Mouse (Mus musculus) kidney, adult 2 months (tissue): ENCODE results near the gene Ogdhl. TPM values are rescaled to one million over a fixed set of nuclear protein-coding genes. Genes with fewer than 3 reads are reported as not detected.

Source experiments
- DNase-seq: peaks from one replicate; pipeline ENCODE4 v3.0.0; 2021
- H3K27ac ChIP-seq: fragments of 200-500 bp; 2 replicates; pipeline ENCODE4 v1.5.1; 2012; ENCODE audit warnings: low read depth, low read length, control low read depth, inconsistent platforms; ENCODE audit not compliant: insufficient read depth
- H3K27me3 ChIP-seq: fragments of 200-500 bp; replicated peaks from 2 replicates; pipeline ENCODE4 v1.6.1; 2012; ENCODE audit warnings: mild to moderate bottlenecking, moderate library complexity, low read length, inconsistent platforms; ENCODE audit not compliant: control insufficient read depth, insufficient read depth
- H3K36me3 ChIP-seq: fragments of 200-500 bp; 2 replicates; pipeline ENCODE4 v1.6.1; 2012; ENCODE audit warnings: mild to moderate bottlenecking, moderate library complexity, low read length, inconsistent platforms; ENCODE audit not compliant: control insufficient read depth, insufficient read depth
- H3K4me1 ChIP-seq: fragments of 200-500 bp; 2 replicates; pipeline ENCODE4 v1.6.1; 2011; ENCODE audit warnings: low read length; ENCODE audit not compliant: control insufficient read depth, insufficient read depth
- H3K4me3 ChIP-seq: fragments of 200-500 bp; 2 replicates; pipeline ENCODE4 v1.5.1; 2011; ENCODE audit warnings: mild to moderate bottlenecking, low read depth, low read length, control low read depth; ENCODE audit not compliant: insufficient read depth
- CTCF ChIP-seq: fragments of 200-500 bp; conservative IDR thresholded peaks from 2 replicates; pipeline ENCODE4 v1.5.1; 2011; ENCODE audit warnings: low read depth, mild to moderate bottlenecking, control low read depth, low read length, moderate library complexity, mixed read lengths; ENCODE audit not compliant: insufficient read depth, insufficient read length
- POLR2A ChIP-seq: fragments of 200-500 bp; IDR thresholded peaks from one replicate; pipeline ENCODE4 v1.6.1; 2011; ENCODE audit warnings: low read depth, low read length, control low read depth
- WGBS: fragments of 180-500 bp; shearing (Covaris S2); methylation state at CpG from one replicate; pipeline ENCODE4 v1.1.7; 2018; 5-methylcytosine and 5-hydroxymethylcytosine counted together
- polyA plus RNA-seq: library from polyadenylated mRNA; depleted of rRNA; stranded (reverse); fragments of >200 nt; gene quantifications from 2 replicates; pipeline ENCODE4 v1.2.3, GENCODE M21; 2012

Ogdhl gene
- polyA plus RNA-seq, 1 experiment: 10.8 TPM

GRCm38 (mm10) chr14:32323221-32323620 is 1.4 kb downstream of the Ogdhl start:
- TF ChIP-seq CTCF (no peak), POLR2A (no peak)
- Histone ChIP-seq H3K27ac (no peak overlapping the region), H3K36me3 (no peaks in the 10 kb centered on the region), H3K27me3 (no peaks in the 10 kb centered on the region), H3K4me1 (no peaks in the 10 kb centered on the region), H3K4me3 (no peak overlapping the region)
- WGBS: 92% methylated on average over 5 of the region's 5 CpGs
- DNase-seq: no peak

DNA sequence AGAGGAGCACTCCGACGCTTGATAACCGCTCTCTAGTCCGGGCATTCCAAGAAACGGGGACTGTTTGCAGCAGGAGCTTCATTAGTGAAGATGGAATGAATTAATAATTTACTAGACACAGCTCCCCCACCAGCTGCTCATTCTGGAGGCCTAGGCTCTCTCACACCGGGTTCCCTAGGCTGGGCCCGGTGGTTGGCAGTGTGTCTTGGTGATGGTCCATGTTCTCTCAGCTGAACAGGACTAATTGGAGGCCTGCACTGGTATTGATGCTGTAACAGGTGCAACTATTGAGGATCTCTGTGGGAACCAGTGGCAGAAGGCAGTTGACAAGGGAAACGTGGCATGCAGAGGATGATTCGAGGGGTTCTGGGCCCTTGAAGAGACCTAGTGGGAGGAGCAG is 5.5 kb downstream of the Ogdhl start:
- Histone ChIP-seq H3K4me1 (no peaks in the 10 kb centered on the region), H3K27ac (no peak overlapping the region), H3K36me3 (no peaks in the 10 kb centered on the region), H3K4me3 (no peak overlapping the region), H3K27me3 (no peaks in the 10 kb centered on the region)
- TF ChIP-seq CTCF (no peak), POLR2A (no peak)
- peak; percentile 22 for DNase-seq
- 48% methylated on average over 9 of the region's 9 CpGs for WGBS

GRCm38 (mm10) chr14:32332515-32333445 is 11.0 kb downstream of the Ogdhl start:
- 77% methylated on average over 20 of the region's 20 CpGs for WGBS
- Histone ChIP-seq H3K4me3 (no peak overlapping the region), H3K27ac (no peak overlapping the region), H3K4me1 (no peaks in the 10 kb centered on the region), H3K27me3 (no peaks in the 10 kb centered on the region), H3K36me3 (no peaks in the 10 kb centered on the region)
- TF ChIP-seq CTCF: no peak
- TF ChIP-seq POLR2A: no peak
- DNase-seq: no peak

GRCm38 (mm10) chr14:32336021-32336420 is 14.2 kb downstream of the Ogdhl start:
- WGBS: 72% methylated on average over 6 of the region's 6 CpGs
- no peak for TF ChIP-seq POLR2A
- TF ChIP-seq CTCF: no peak
- Histone ChIP-seq H3K36me3 (no peaks in the 10 kb centered on the region), H3K4me3 (no peak overlapping the region), H3K4me1 (no peaks in the 10 kb centered on the region), H3K27me3 (no peaks in the 10 kb centered on the region), H3K27ac (no peak overlapping the region)
- DNase-seq: no peak

- Histone ChIP-seq H3K27me3 (no peaks in the 10 kb centered on the region), H3K27ac (no peak overlapping the region), H3K36me3 (no peaks in the 10 kb centered on the region), H3K4me1 (no peaks in the 10 kb centered on the region), H3K4me3 (no peak overlapping the region)
- WGBS: 86% methylated on average over 11 of the region's 11 CpGs
- no peak for TF ChIP-seq CTCF
- no peak for TF ChIP-seq POLR2A
- DNase-seq: no peak
Observed at GRCm38 (mm10) chr14:32336547-32336946, 14.7 kb downstream of the Ogdhl start.

DNA sequence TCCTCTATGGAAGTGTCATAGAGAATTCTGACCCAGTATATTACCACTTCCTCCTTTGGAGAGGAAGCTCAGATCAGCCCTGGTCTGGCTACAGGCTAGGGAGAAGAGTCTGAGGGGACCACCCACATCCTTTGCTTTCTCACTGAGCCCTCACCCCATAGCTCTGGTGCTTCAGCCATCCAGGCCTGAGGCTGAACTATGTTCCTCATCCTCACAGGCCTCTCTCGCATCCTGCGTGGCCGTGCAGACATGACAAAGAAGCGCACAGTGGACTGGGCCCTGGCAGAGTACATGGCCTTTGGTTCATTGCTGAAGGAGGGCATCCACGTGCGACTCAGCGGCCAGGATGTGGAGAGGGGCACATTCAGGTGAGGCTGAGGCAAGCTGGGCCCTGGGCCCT is 20.0 kb downstream of the Ogdhl start:
- DNase-seq: no peak
- TF ChIP-seq CTCF: no peak
- no peak for TF ChIP-seq POLR2A
- Histone ChIP-seq H3K4me1 (no peaks in the 10 kb centered on the region), H3K27ac (no peak overlapping the region), H3K27me3 (no peaks in the 10 kb centered on the region), H3K36me3 (no peaks in the 10 kb centered on the region), H3K4me3 (no peak overlapping the region)
- WGBS: 94% methylated on average over 7 of the region's 7 CpGs

DNA sequence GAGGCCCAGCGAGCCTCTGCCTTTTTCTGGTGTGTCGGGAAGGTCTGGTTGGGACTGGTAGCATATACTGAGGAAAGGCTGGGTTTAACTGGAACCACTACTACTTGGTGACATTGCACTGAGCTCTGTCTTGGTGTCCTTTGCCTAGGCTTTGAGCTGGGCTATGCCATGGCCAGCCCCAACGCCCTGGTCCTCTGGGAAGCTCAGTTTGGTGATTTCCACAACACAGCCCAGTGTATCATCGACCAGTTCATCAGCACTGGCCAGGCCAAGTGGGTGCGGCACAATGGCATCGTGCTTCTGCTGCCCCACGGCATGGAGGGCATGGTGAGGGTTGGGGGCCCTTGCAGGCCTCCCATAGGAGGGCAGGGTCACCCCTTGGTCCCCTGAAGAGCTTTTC is 22.4 kb downstream of the Ogdhl start:
- Histone ChIP-seq H3K27me3 (no peaks in the 10 kb centered on the region), H3K4me1 (no peaks in the 10 kb centered on the region), H3K36me3 (no peaks in the 10 kb centered on the region), H3K27ac (no peak overlapping the region), H3K4me3 (no peak overlapping the region)
- no peak for TF ChIP-seq CTCF
- TF ChIP-seq POLR2A: no peak
- DNase-seq: no peak
- WGBS: 92% methylated on average over 7 of the region's 7 CpGs
